In genomic region chr12:8545066-8545610, GRCm38 (mm10) we compare ENCODE assay signal across 28 mouse cellular contexts. TPM values are rescaled to one million over a fixed set of nuclear protein-coding genes. Genes with fewer than 3 reads are reported as not detected.
A peak's percentile ranks its signal among the peaks of the same experiment; 100 is the strongest.
DNase-seq lines count a peak whose midpoint lies in the region; ATAC-seq lines count a peak whose summit lies in the region.
"Had no signal": no experiment of that assay in that cellular context is flagged by ENCODE, and none has a peak within 500 bp of the region (broad histone marks: within the 10 kb centered on the region; RNA-seq: fewer than 3 reads in every experiment).

No protein-coding gene starts in this region.

- H3K9ac ChIP-seq in hindbrain, embryonic 12.5 days = no peak overlapping the region
- H3K9ac ChIP-seq: embryonic facial prominence, embryonic 15.5 days; forebrain, postnatal 0 days; limb, embryonic 15.5 days; liver, embryonic 15.5 days had no signal

- H3K9me3 ChIP-seq in hindbrain, embryonic 12.5 days (replicated peaks) = no peaks in the 10 kb centered on the region
- H3K9me3 ChIP-seq: embryonic facial prominence, embryonic 15.5 days; limb, embryonic 15.5 days; liver, embryonic 15.5 days had no signal

- DNase-seq in layer of hippocampus, adult 18-20 months (ENCODE audit: low spot score in 2 of 2) = peak; percentile 12 to 20
- DNase-seq in layer of hippocampus, postnatal 10 days (ENCODE audit: low spot score in 2 of 2) = no peak
- DNase-seq in right cerebral cortex, adult 2 months (ENCODE audit: low spot score in 2 of 2) = peak; percentile 41 to 53
- no peak for DNase-seq in right cerebral cortex, postnatal 4 days
- DNase-seq in left cerebral cortex, adult 9 months (ENCODE audit: low spot score in 2 of 2) = peak; percentile 18 to 31
- peak; percentile 48 for DNase-seq in telencephalon, adult 2 months (ENCODE audit: low read depth, low spot score)
- DNase-seq in cerebellum, adult 11-12 months = no peak
- DNase-seq: adrenal gland, adult 8-10 months; B cell, adult 2 months; cerebellum, postnatal 14 days; forebrain, postnatal 0 days; gastrocnemius, postnatal 25 days; kidney, adult 2 months; kidney, postnatal 25 days; thymus, postnatal 14 days had no signal

- 79% methylated on average over 5 of the region's 5 CpGs for WGBS in hindbrain, embryonic 12.5 days

- no peak for ATAC-seq in hindbrain, embryonic 12.5 days (ENCODE audit: low FRiP score)
- ATAC-seq: forebrain, postnatal 0 days; inflammation-experienced regulatory T-cells, adult 6 months had no signal

- H3K27me3 ChIP-seq in hindbrain, embryonic 12.5 days = no peaks in the 10 kb centered on the region
- H3K27me3 ChIP-seq: embryonic facial prominence, embryonic 15.5 days; limb, embryonic 15.5 days; liver, embryonic 15.5 days had no signal

- H3K36me3 ChIP-seq in hindbrain, embryonic 12.5 days = no peaks in the 10 kb centered on the region
- H3K36me3 ChIP-seq: embryonic facial prominence, embryonic 15.5 days; limb, embryonic 15.5 days; liver, embryonic 15.5 days had no signal

- H3K27ac ChIP-seq in hindbrain, embryonic 12.5 days = no peak overlapping the region
- H3K27ac ChIP-seq: embryonic facial prominence, embryonic 15.5 days; limb, embryonic 15.5 days; liver, embryonic 15.5 days; macrophage had no signal

- no peaks in the 10 kb centered on the region for H3K4me1 ChIP-seq in hindbrain, embryonic 12.5 days
- H3K4me1 ChIP-seq: embryonic facial prominence, embryonic 15.5 days; limb, embryonic 15.5 days had no signal

- H3K4me3 ChIP-seq in hindbrain, embryonic 12.5 days = no peak overlapping the region
- H3K4me3 ChIP-seq: embryonic facial prominence, embryonic 15.5 days; limb, embryonic 15.5 days; liver, embryonic 15.5 days had no signal

- no peak overlapping the region for H3K4me2 ChIP-seq in hindbrain, embryonic 12.5 days (replicated peaks)
- H3K4me2 ChIP-seq: embryonic facial prominence, embryonic 15.5 days; limb, embryonic 15.5 days; liver, embryonic 15.5 days; midbrain, embryonic 11.5 days had no signal

RNA-seq across cellular contexts. Expression of gene Rhob, which starts 45.3 kb away (rescaled TPM):
- 100 to 1,000 TPM; 360 to 385 TPM for total RNA-seq in layer of hippocampus, adult 18-20 months (2021)
- 100 to 1,000 TPM; 303 to 334 TPM for total RNA-seq in layer of hippocampus, postnatal 10 days (2021)
- 75.4 and 78.3 TPM in 2 replicates for polyA plus RNA-seq in hindbrain, embryonic 12.5 days (2016; fragmentation: Nextera tagmentation; extraction: Ambion mirVana)

RNA-seq across cellular contexts. Expression of gene Slc7a15, which starts 53.7 kb away (rescaled TPM):
- total RNA-seq in layer of hippocampus, adult 18-20 months (2021) = not detected
- not detected for total RNA-seq in layer of hippocampus, postnatal 10 days (2021)
- polyA plus RNA-seq in hindbrain, embryonic 12.5 days (2016; fragmentation: Nextera tagmentation; extraction: Ambion mirVana) = not detected in 2 replicates
- total RNA-seq: adrenal gland, adult 8-10 months; forebrain, postnatal 0 days; gastrocnemius, postnatal 25 days; hematopoietic stem cell, adult 5-6 weeks; layer of hippocampus, postnatal 14 days; monocyte, adult 5-6 weeks had no signal
- polyA plus RNA-seq: embryonic facial prominence, embryonic 15.5 days; forebrain, postnatal 0 days; heart, embryonic 16.5 days; inflammation-experienced regulatory T-cells, adult 6 months; limb, embryonic 15.5 days; lung, embryonic 16.5 days; macrophage; midbrain, embryonic 11.5 days; neural tube, embryonic 11.5 days had no signal

Comparison
In these comparisons a context has a peak if more than half of its experiments do, and no peak if none do; other contexts are left out.
1. DNase-seq: peak in layer of hippocampus, adult 18-20 months (2 of 2), right cerebral cortex, adult 2 months (2 of 2), left cerebral cortex, adult 9 months (2 of 2) and telencephalon, adult 2 months (single experiment); none in layer of hippocampus, postnatal 10 days (0 of 2), right cerebral cortex, postnatal 4 days (single experiment) and cerebellum, adult 11-12 months (single experiment).